In genomic region chr8:46750566-46750965, GRCm38 (mm10) we compare ENCODE assay signal across 10 mouse cellular contexts. TPM values are rescaled to one million over a fixed set of nuclear protein-coding genes. Genes with fewer than 3 reads are reported as not detected.
DNase-seq lines count a peak whose midpoint lies in the region; ATAC-seq lines count a peak whose summit lies in the region.
"Had no signal": no experiment of that assay in that cellular context is flagged by ENCODE, and none has a peak within 500 bp of the region (broad histone marks: within the 10 kb centered on the region; RNA-seq: fewer than 3 reads in every experiment).

No protein-coding gene starts in this region.

- H3K27me3 ChIP-seq in kidney, embryonic 15.5 days, result no peaks in the 10 kb centered on the region
- H3K27me3 ChIP-seq in embryonic facial prominence, embryonic 14.5 days (replicated peaks; ENCODE audit: control insufficient read depth, insufficient read depth, low read length), result no peaks in the 10 kb centered on the region
- H3K27me3 ChIP-seq in limb, embryonic 10.5 days (ENCODE audit: low read depth, poor library complexity, severe bottlenecking), result no peaks in the 10 kb centered on the region
- H3K27me3 ChIP-seq: forebrain, embryonic 13.5 days; heart, embryonic 13.5 days had no signal

- WGBS in kidney, embryonic 15.5 days, result 45% methylated on average over 8 of the region's 8 CpGs
- 46% methylated on average over 8 of the region's 8 CpGs for WGBS in embryonic facial prominence, embryonic 14.5 days
- WGBS in limb, embryonic 10.5 days, result 88% methylated on average over 8 of the region's 8 CpGs

- no peak for ATAC-seq in kidney, embryonic 15.5 days (replicated peaks; ENCODE audit: low FRiP score)
- peak; percentile 74 for ATAC-seq in embryonic facial prominence, embryonic 14.5 days (ENCODE audit: low read depth)
- ATAC-seq: forebrain, embryonic 13.5 days had no signal

- DNase-seq in kidney, adult 9 months, result no peak
- DNase-seq in embryonic facial prominence, embryonic 14.5 days (ENCODE audit: low spot score), result peak; percentile 42
- peak; percentile 23 for DNase-seq in limb, embryonic 10.5 days (ENCODE audit: low spot score)
- DNase-seq in lung, postnatal 36 days, result peak; percentile 85
- DNase-seq in cerebellum, adult 9-11 months, result no peak
- no peak for DNase-seq in left cerebral cortex, postnatal 10 days (ENCODE audit: extremely low spot score in 1 of 2, low spot score in 2 of 2)

- intact Hi-C loops in left cerebral cortex, postnatal 10 days (cut with DNase I), result no loop called here

- H3K36me3 ChIP-seq in kidney, embryonic 15.5 days, result no peaks in the 10 kb centered on the region
- H3K36me3 ChIP-seq in embryonic facial prominence, embryonic 14.5 days (ENCODE audit: control insufficient read depth, insufficient read depth, low read length), result no peaks in the 10 kb centered on the region
- H3K36me3 ChIP-seq in limb, embryonic 10.5 days, result 0 out of 2 replicates have a peak, but pooled peaks cover 4% of the 10 kb centered on the region
- H3K36me3 ChIP-seq: heart, embryonic 13.5 days; midbrain, embryonic 10.5 days had no signal

- peaks cover 56% of the 10 kb centered on the region for H3K4me1 ChIP-seq in kidney, embryonic 15.5 days
- H3K4me1 ChIP-seq in embryonic facial prominence, embryonic 14.5 days (ENCODE audit: control insufficient read depth, insufficient read depth, low read length), result peaks cover 13% of the 10 kb centered on the region; the same call in 1 of the 2 replicates
- H3K4me1 ChIP-seq in limb, embryonic 10.5 days, result peaks cover 52% of the 10 kb centered on the region
- H3K4me1 ChIP-seq: forebrain, embryonic 13.5 days had no signal

- H3K4me3 ChIP-seq in kidney, embryonic 15.5 days (replicated peaks), result no peak overlapping the region
- no peak overlapping the region for H3K4me3 ChIP-seq in embryonic facial prominence, embryonic 14.5 days (ENCODE audit: low read depth, low read length)
- no peak overlapping the region for H3K4me3 ChIP-seq in limb, embryonic 10.5 days
- H3K4me3 ChIP-seq: forebrain, embryonic 13.5 days; heart, embryonic 13.5 days; midbrain, embryonic 10.5 days had no signal

- no peak overlapping the region for H3K9ac ChIP-seq in kidney, embryonic 15.5 days
- no peak overlapping the region for H3K9ac ChIP-seq in embryonic facial prominence, embryonic 14.5 days (ENCODE audit: low read depth, low read length)
- H3K9ac ChIP-seq: forebrain, embryonic 13.5 days; heart, embryonic 13.5 days had no signal

- H3K4me2 ChIP-seq in kidney, embryonic 15.5 days, result peak overlapping the region; percentile 10; the same call in 1 of the 2 replicates
- H3K4me2 ChIP-seq in embryonic facial prominence, embryonic 14.5 days (ENCODE audit: low read depth, low read length), result no peak overlapping the region; the same call in 1 of the 2 replicates
- H3K4me2 ChIP-seq: forebrain, embryonic 13.5 days; heart, embryonic 13.5 days had no signal

- peak overlapping the region; percentile 70 for H3K27ac ChIP-seq in kidney, embryonic 15.5 days
- peak overlapping the region; percentile 34; the same call in 1 of the 2 replicates for H3K27ac ChIP-seq in embryonic facial prominence, embryonic 14.5 days (replicated peaks; ENCODE audit: low read depth, low read length)
- peak overlapping the region; percentile 59; the same call in 1 of the 2 replicates for H3K27ac ChIP-seq in limb, embryonic 10.5 days
- H3K27ac ChIP-seq: forebrain, embryonic 13.5 days; heart, embryonic 13.5 days; midbrain, embryonic 10.5 days had no signal

- no peaks in the 10 kb centered on the region for H3K9me3 ChIP-seq in kidney, embryonic 15.5 days (replicated peaks)
- no peaks in the 10 kb centered on the region for H3K9me3 ChIP-seq in embryonic facial prominence, embryonic 14.5 days (ENCODE audit: control insufficient read depth, low read length)
- H3K9me3 ChIP-seq in limb, embryonic 10.5 days (replicated peaks), result no peaks in the 10 kb centered on the region
- H3K9me3 ChIP-seq: forebrain, embryonic 13.5 days; heart, embryonic 13.5 days; midbrain, embryonic 10.5 days had no signal

RNA-seq across cellular contexts. Expression of gene Irf2, which starts 11.0 kb away (rescaled TPM):
- 18.4 and 21.9 TPM in 2 replicates for polyA plus RNA-seq in kidney, embryonic 15.5 days (2015; fragmentation: Nextera tagmentation; extraction: Ambion mirVana)
- 15.3 and 15.8 TPM in 2 replicates for polyA plus RNA-seq in embryonic facial prominence, embryonic 14.5 days (2014; fragmentation: Nextera tagmentation; extraction: Ambion mirVana)
- polyA plus RNA-seq in limb, embryonic 10.5 days (2016; fragmentation: Nextera tagmentation; extraction: Ambion mirVana), result 7.7 and 8.1 TPM in 2 replicates
- 10 to 100 TPM; 30.3 to 36.5 TPM for total RNA-seq in left cerebral cortex, postnatal 10 days (2021)

Comparison
In these comparisons a context has a peak if more than half of its experiments do, and no peak if none do; other contexts are left out.
1. DNase-seq: peak in embryonic facial prominence, embryonic 14.5 days (single experiment), limb, embryonic 10.5 days (single experiment) and lung, postnatal 36 days (single experiment); none in kidney, adult 9 months (single experiment), cerebellum, adult 9-11 months (single experiment) and left cerebral cortex, postnatal 10 days (0 of 2).
2. Peak in every context shown above with its lines, with median percentiles within 50 percentile points of each other: H3K27ac ChIP-seq.